Mouse (Mus musculus): ENCODE measurements around the gene Gm49373. TPM values are rescaled to one million over a fixed set of nuclear protein-coding genes. Genes with fewer than 3 reads are reported as not detected.

Gene Gm49373
- total RNA-seq (2021): under 1 TPM; 0.31 to 0.32 TPM

DNA sequence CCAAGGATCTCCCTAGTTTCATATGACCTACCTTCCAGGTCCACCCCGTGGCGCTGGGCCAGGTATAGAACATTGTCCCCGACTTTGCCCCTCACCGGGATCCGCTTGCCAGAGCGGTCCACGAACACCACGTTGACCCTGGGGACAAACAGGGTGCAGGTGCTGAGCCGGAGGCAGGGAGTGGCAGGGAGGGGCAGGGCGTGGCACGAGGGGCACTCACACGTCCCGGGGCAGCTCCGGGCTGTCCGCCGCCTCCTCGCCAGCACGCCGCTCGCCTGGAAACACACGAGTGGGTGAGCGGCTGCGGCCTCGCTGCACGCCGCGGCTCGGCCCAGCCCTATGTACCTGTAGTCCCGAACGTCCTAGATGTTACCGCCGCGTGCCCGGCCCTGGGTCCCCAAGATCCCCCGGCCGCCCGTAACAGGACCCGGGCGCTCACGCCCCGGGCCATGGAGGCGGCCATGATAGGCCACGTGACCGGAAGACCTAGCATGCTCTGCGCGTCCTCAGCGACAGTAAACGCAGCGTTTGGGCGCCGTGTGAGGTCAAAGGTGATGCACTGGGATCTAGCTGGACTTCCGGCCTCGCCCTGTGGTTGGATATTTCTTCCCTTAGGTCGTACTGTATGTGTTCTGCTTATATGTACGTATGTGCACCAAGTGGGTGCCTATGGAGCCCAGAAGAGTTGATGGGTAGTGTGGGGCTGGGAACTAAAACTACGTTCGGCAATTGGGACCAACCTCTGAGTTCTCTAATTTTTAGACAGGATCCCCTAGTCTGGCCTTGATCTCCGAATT lies at the start of gene Gm49373, which contains the start of gene Fdx1l:
Gene Gm49373 (minus strand): TSS at position 53 of the 797 bp plus-strand sequence.
Gene Fdx1l (minus strand): TSS at position 571 of the 797 bp plus-strand sequence.
- intact Hi-C loops (cut with DNase I): loop anchor here (2.0 kb wide), 1 partner anchor 42 kb away; no protein-coding TSS in a partner anchor
- peak; percentile 92 to 94 for DNase-seq

- intact Hi-C loops (cut with DNase I): no loop called here
These were observed 48.6 kb upstream of the Gm49373 start for GRCm38 (mm10) chr9:21121483-21121882.

DNA sequence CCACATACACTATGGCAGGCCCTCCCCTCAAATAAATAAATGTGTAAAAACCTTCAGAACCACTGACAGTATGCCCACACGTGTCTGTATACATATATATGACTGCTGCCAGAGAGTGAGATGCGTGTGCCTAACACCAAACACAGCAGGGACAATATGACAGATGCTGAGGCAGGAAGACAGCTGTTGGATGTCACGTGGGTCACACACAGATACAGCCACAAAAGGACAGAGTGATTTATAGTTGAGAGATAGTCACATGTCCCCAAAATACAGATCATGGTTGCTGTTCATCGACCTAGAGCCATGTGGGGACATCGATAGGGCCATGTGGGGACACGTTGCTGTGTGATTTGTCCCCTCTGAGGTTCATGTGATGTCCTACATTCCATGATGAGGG lies 44.2 kb upstream of the Gm49373 start:
- intact Hi-C loops (cut with DNase I): no loop called here
- DNase-seq: no peak

More at GRCm38 (mm10) chr9:21121483-21121882, 48.6 kb upstream of the Gm49373 start:
- no peak for DNase-seq

DNA sequence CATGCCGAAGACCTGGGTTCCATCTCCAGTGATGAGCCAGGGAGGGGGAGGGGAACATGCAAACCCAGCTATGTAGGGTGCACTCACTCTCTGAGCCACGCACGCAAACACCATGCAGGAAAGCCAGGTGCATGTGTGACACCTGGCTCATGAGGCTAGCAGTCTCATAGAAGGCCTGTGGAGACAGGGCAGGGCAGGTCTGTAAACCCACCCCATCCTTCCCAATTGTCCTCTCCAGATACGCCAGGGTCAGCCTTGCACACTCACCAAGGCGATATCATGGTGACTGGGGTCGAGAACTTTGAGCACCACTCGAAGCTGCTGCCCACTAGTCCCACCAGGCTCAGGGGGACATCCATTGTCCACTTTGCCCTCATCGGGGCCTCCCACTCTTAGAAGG lies 42.2 kb upstream of the Gm49373 start:
- intact Hi-C loops (cut with DNase I): no loop called here
- DNase-seq: no peak

DNA sequence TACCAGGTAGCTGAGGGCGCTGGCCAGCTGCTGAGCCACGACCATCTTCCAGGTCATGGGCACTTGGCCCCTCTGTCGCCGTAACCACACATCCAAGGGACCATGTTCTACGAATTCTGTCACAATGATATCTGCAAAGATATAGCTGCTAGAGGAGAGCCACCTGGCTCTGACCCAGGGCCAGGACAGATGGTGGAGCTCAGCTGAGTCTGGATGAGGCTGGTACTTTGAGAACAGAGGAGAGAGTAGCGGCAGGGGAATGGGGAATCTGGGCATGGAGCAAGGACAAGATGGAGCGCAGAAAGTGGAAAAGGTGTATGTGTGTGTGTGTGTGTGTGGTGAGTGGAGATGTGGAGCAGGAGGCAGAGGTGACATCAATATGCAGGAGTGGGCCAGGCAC lies 41.3 kb upstream of the Gm49373 start:
- intact Hi-C loops (cut with DNase I): no loop called here
- DNase-seq: no peak

- no peak for DNase-seq
- intact Hi-C loops (cut with DNase I): no loop called here
These were observed 40.9 kb upstream of the Gm49373 start for GRCm38 (mm10) chr9:21113751-21114150.

- intact Hi-C loops (cut with DNase I): no loop called here
- DNase-seq: no peak
These were observed 34.8 kb upstream of the Gm49373 start for GRCm38 (mm10) chr9:21107607-21108237.

GRCm38 (mm10) chr9:21105760-21106564 lies 33.1 kb upstream of the Gm49373 start:
- intact Hi-C loops (cut with DNase I): no loop called here
- DNase-seq: no peak

- DNase-seq: no peak
These were observed 31.9 kb upstream of the Gm49373 start for GRCm38 (mm10) chr9:21104814-21105213.

GRCm38 (mm10) chr9:21102076-21102475 lies 29.2 kb upstream of the Gm49373 start:
- no peak for DNase-seq
- intact Hi-C loops (cut with DNase I): no loop called here

More at GRCm38 (mm10) chr9:21104814-21105213, 31.9 kb upstream of the Gm49373 start:
- intact Hi-C loops (cut with DNase I): no loop called here

DNA sequence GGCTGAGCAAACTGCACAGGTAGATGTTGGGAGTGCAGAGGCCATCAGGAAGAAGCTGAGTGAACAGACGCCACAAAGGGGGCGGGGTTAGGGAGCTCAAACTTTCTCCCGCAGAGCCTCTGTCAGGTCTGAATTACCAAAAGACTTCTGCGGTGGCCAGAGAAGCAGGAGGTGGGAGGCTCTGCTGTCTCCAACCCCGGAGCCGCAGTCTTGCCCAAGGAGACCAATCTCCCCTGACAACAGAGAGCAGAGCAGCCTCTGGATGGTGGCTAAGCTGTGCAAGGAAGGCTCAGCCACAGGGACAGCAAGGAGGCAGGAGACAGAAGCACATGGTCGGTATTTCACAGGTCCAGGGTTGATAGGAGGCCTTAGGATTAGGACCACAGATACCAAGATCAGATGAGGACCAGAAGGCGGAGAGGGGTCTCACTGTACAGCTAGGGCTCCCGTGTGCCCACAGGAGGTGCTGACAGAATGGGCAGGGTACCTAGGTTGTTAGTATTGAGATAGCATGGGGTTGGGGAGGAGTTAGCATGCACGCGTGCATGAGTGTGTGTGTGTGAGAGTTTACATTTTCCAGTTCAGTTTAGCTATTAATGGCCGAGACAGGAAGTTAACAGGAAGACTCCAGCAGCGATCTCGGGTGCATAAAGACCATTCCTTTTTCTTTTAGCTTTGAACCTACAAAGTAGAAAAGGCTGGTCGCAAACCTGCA lies 27.7 kb upstream of the Gm49373 start:
- intact Hi-C loops (cut with DNase I): no loop called here
- DNase-seq: no peak

GRCm38 (mm10) chr9:21097793-21098192 lies 24.9 kb upstream of the Gm49373 start:
- DNase-seq: no peak
- intact Hi-C loops (cut with DNase I): no loop called here

- intact Hi-C loops (cut with DNase I): no loop called here
These were observed 23.1 kb upstream of the Gm49373 start for GRCm38 (mm10) chr9:21095958-21096357.

DNA sequence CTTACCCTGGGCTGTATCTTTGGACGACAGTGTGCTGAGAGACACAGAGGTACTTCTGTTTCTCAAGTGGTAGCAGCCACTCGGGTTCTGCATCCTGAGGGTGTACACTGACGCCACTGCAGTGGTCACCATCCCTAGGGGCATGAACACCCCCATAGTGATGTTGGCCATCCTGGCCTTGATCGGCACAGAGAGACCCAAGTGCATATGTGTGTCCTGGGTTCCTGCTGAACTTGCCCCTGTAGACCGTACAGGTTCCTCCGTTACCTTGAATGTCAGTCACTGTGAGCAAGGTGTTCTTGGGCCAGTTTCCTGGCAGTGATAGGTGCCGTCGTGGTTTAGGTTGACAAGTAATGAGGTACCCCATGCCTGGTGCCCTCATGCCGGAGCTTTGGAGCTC lies 20.5 kb upstream of the Gm49373 start:
- intact Hi-C loops (cut with DNase I): loop anchor here (2.0 kb wide), 1 partner anchor 37 kb away; the partner anchor contains the start of gene Tyk2
- DNase-seq: no peak

More at GRCm38 (mm10) chr9:21095958-21096357, 23.1 kb upstream of the Gm49373 start:
- no peak for DNase-seq

DNA sequence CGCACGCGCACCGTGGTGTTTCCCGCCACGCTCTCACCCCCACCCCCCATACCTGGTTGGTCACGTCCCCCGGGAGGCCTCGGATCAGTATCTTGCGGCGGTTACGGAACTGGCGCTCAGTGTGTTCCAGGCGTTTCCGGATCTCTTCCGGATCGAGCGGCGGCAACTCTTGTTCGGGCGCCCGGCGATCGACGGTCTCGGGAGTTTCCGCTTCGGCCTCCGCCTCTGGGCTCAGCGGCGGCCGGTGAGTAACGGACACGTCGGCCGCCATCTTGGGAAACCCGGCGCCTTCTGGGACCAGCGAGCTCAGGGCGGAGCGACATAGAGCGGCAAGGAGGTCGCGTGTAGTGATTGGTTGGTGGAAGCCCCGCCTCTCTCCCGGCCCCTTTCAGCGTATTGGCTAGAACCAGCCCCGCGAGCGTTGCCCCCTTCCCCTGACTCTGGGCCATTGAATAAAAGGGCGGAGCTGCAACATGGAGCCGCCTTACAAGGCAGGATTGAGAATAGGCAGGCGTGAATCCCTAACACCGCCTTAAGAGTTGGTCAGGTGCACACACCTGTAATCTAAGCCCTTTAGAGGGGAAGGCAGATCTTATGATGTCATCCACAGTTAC lies 18.9 kb upstream of the Gm49373 start, which contains the start of the genes Gm38431 and Raver1:
Gene Gm38431 (minus strand): TSS at position 291 of the 614 bp plus-strand sequence.
Gene Raver1 (minus strand): TSS at position 302 of the 614 bp plus-strand sequence.
- intact Hi-C loops (cut with DNase I): loop anchor here (2.0 kb wide), 1 partner anchor 39 kb away; the partner anchor contains the start of gene Tyk2

GRCm38 (mm10) chr9:21090972-21091706 lies 18.2 kb upstream of the Gm49373 start:
- no peak for DNase-seq
- intact Hi-C loops (cut with DNase I): no loop called here

More for the DNA sequence above, 18.9 kb upstream of the Gm49373 start, which contains the start of the genes Gm38431 and Raver1:
- peak; percentile 98 for DNase-seq

- intact Hi-C loops (cut with DNase I): no loop called here
- DNase-seq: no peak
These were observed 17.6 kb upstream of the Gm49373 start for GRCm38 (mm10) chr9:21090537-21090936.

DNA sequence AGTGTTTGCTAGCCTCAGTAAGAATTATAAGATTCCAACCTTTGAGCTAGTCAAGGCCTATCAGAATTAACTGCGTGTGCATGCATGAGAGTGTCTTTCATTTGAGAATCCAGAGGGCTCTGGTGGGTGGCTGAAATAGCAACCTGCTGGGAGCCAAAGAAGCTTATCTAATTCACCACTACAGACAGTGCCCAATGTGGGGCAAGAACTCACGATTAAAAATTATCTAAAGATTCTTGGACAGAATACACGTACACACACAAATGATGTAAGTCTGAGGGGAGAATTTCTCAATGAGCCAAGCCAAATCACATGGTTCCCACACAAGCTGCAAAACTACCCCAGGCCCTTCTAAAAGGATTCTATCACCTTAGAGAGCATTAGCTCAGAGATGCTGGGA lies 10.4 kb upstream of the Gm49373 start:
- no peak for DNase-seq

DNA sequence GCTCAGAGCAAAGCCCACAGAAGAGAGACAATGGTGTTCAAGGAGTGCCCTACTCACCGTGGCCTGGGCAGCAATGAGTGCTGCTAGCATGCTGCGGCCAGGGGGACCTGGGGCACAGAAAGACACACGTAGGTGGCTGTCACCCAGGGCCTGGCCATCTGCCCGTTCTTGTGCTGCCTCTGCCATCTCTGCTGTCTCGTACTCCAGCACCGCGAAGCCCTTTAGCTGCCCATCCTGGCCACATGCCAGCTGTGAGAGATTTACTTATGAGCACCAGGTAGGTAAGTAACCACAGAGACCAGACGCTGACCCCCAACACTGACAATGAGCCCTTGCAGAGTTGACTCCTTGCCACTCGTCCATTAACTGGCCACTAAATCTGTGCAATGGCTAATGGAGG lies 8.2 kb upstream of the Gm49373 start:
- no peak for DNase-seq
- intact Hi-C loops (cut with DNase I): no loop called here

More for the DNA sequence above, 10.4 kb upstream of the Gm49373 start:
- intact Hi-C loops (cut with DNase I): no loop called here
